Mouse (Mus musculus): ENCODE data around the gene Prkab1. TPM values are rescaled to one million over a fixed set of nuclear protein-coding genes. Genes with fewer than 3 reads are reported as not detected.

Prkab1 gene
- polyA plus RNA-seq, 1 experiment from 2014 or later = 63.0 TPM

DNA sequence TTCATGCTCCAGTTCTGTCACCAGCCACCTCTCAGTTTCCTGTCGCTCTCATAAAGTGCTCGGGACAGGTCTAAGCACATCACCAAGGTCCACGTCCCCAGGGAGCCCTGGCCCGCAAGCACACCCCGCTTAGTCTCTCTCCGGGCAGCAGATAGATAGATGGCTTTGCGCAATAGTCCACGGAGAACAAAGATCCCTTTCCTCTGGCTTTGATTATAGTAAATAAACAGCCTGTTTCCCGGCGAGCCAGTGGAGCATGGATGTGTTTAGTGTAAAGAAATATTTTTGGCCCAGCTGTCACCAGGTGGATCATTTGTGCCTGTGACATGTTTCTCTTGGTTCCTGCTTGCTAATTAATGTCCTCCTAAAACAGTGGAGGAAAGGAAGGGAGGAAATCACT is 47.0 kb downstream of the Prkab1 start:
- H3K27me3 ChIP-seq = no peaks in the 10 kb centered on the region
- H3K4me3 ChIP-seq = no peak overlapping the region
- peaks cover 60% of the 10 kb centered on the region for H3K36me3 ChIP-seq
- H3K4me1 ChIP-seq = no peaks in the 10 kb centered on the region
- no peak overlapping the region for H3K4me2 ChIP-seq (replicated peaks)
- 81% methylated on average over 10 of the region's 10 CpGs for WGBS
- H3K9ac ChIP-seq (replicated peaks) = no peak overlapping the region
- no peaks in the 10 kb centered on the region for H3K9me3 ChIP-seq
- no peak for ATAC-seq (ENCODE audit: low FRiP score, low read depth)
- H3K27ac ChIP-seq (replicated peaks) = 0 out of 2 replicates have a peak overlapping the region, but pooled peaks have one; percentile 5

DNA sequence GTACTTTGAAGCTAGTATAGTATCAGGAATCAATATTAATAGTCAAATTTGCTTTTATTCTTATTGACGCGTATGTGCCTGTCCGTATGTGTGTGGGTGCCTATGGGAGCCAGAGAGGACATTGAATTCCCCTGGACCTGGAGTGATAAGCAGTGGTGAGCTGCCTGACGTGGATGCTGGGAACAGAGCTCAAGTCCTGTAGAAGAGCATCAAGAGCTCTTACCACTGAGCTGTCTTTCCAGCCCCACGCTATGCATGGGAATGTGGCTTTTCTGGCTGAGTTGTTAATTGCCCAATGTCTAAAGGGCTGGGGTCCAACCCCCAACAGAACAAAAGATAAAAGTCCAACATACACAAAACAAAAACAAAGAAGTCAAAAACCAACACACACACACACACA is 47.9 kb downstream of the Prkab1 start:
- no peak for ATAC-seq (ENCODE audit: low FRiP score, low read depth)
- no peak overlapping the region for H3K4me3 ChIP-seq
- no peak overlapping the region for H3K4me2 ChIP-seq (replicated peaks)
- no peaks in the 10 kb centered on the region for H3K27me3 ChIP-seq
- no peaks in the 10 kb centered on the region for H3K9me3 ChIP-seq
- H3K9ac ChIP-seq (replicated peaks) = no peak overlapping the region
- 93% methylated on average over 5 of the region's 5 CpGs for WGBS
- no peaks in the 10 kb centered on the region for H3K4me1 ChIP-seq
- H3K36me3 ChIP-seq = peaks cover 58% of the 10 kb centered on the region
- no peak overlapping the region for H3K27ac ChIP-seq (replicated peaks)

DNA sequence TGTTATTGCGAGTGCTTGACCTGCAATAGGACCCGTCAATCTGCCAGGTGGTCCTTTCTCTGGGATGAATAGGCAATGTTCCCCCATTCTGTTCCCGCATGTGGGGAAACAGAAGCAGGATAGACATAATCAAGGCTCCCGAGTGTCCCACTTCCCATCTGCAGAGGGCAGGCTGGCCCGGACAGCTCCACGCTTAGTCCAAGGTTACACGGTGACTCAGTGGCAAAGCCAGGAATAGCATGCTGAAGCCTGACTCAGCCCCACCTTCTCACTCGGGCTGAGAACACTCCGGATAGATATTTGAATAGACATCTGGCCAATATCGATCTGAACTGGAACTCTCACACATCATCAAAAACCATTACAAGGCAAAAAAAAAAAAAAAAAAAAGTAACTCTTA is 48.6 kb downstream of the Prkab1 start:
- Histone ChIP-seq H3K9me3 (no peaks in the 10 kb centered on the region), H3K4me3 (no peak overlapping the region), H3K9ac (replicated peaks) (no peak overlapping the region), H3K27ac (replicated peaks) (no peak overlapping the region), H3K4me1 (no peaks in the 10 kb centered on the region), H3K27me3 (no peaks in the 10 kb centered on the region), H3K36me3 (peaks cover 65% of the 10 kb centered on the region), H3K4me2 (replicated peaks) (no peak overlapping the region)
- 96% methylated on average over 10 of the region's 10 CpGs for WGBS
- ATAC-seq (ENCODE audit: low FRiP score, low read depth) = no peak

DNA sequence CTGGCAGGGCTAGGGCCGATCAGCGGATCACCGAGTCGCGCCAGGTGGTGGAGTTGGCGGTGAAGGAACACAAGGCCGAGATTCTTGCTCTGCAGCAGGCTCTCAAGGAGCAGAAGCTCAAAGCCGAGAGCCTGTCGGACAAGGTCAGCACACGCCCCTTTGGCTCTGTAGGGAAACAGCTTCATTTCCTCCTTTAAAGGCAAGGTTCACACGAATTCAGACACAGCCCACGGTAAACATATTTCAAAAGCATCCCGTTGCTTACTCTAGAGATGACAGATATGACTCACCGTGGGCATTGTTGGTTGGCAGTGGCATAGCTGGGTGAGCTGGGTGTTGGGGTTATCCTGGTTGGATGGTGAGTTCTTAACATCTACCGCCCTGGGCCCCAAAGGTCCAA is 53.1 kb downstream of the Prkab1 start:
- WGBS = 92% methylated on average over 15 of the region's 15 CpGs
- H3K27me3 ChIP-seq = no peaks in the 10 kb centered on the region
- no peak overlapping the region for H3K4me2 ChIP-seq (replicated peaks)
- no peaks in the 10 kb centered on the region for H3K4me1 ChIP-seq
- H3K9me3 ChIP-seq = no peaks in the 10 kb centered on the region
- H3K36me3 ChIP-seq = peaks cover 57% of the 10 kb centered on the region
- no peak for ATAC-seq (ENCODE audit: low FRiP score, low read depth)
- no peak overlapping the region for H3K9ac ChIP-seq (replicated peaks)
- no peak overlapping the region for H3K27ac ChIP-seq (replicated peaks)
- no peak overlapping the region for H3K4me3 ChIP-seq

Other genes with a start within 250 kb of the Prkab1 start
- gene Cit, start 179.2 kb downstream of the Prkab1 start, polyA plus RNA-seq (2016; fragmentation: Nextera tagmentation; extraction: Ambion mirVana) = 40.6 and 42.5 TPM in 2 replicates
- gene Tmem233, start 58.7 kb upstream of the Prkab1 start, polyA plus RNA-seq (2016; fragmentation: Nextera tagmentation; extraction: Ambion mirVana) = not detected in 2 replicates

Measured in midbrain, embryonic 12.5 days (tissue).